Comparison of ENCODE assay signal across 20 mouse cellular contexts in genomic region chr5:129244392-129244791, GRCm38 (mm10).
DNase-seq lines count a peak whose midpoint lies in the region; ATAC-seq and TF ChIP-seq lines count a peak whose summit lies in the region.
"Had no signal": no experiment of that assay in that cellular context is flagged by ENCODE, and none has a peak within 500 bp of the region (broad histone marks: within the 10 kb centered on the region; RNA-seq: fewer than 3 reads in every experiment).

No protein-coding gene starts in this region.

- H3K27me3 ChIP-seq in ES-Bruce4 (ENCODE audit: control insufficient read depth, insufficient read depth, low read length, poor library complexity, severe bottlenecking): no peaks in the 10 kb centered on the region
- H3K27me3 ChIP-seq: embryonic facial prominence, embryonic 15.5 days; forebrain, embryonic 12.5 days; heart, embryonic 12.5 days; hindbrain, embryonic 15.5 days had no signal

- peak; percentile 51; the same call in 1 of the 2 replicates for TF ChIP-seq EP300 in ES-Bruce4 (IDR thresholded peaks at IDR 0.05; ENCODE audit: insufficient read depth, low read depth, low read length)

- no peak for TF ChIP-seq POLR2A in ES-Bruce4 (IDR thresholded peaks at IDR 0.05; ENCODE audit: insufficient read depth, low read length)

- H3K27ac ChIP-seq in ES-Bruce4 (ENCODE audit: insufficient read depth, low read length): no peak overlapping the region
- H3K27ac ChIP-seq: embryonic facial prominence, embryonic 15.5 days; forebrain, embryonic 12.5 days; heart, adult 2 months; hindbrain, embryonic 15.5 days had no signal

- DNase-seq in kidney, adult 11 months: peak; percentile 14
- DNase-seq in kidney, postnatal 14 days: no peak
- DNase-seq in 3T3-L1 (ENCODE audit: low read depth, low spot score) (peak; percentile 14), ZHBTc4 (ENCODE audit: low read depth, low spot score) (peak; percentile 60)
- DNase-seq: adrenal gland, postnatal 10 days; cerebellum, adult 11 months; cerebellum, adult 8-10 months; cerebellum, postnatal 14 days; embryo, embryonic 11 days; gastrocnemius, postnatal 10 days had no signal

- H3K4me1 ChIP-seq in ES-Bruce4 (ENCODE audit: control insufficient read depth, insufficient read depth, low read length): peaks cover 18% of the 10 kb centered on the region
- H3K4me1 ChIP-seq: embryonic facial prominence, embryonic 15.5 days had no signal

- no peaks in the 10 kb centered on the region for H3K9me3 ChIP-seq in ES-Bruce4 (replicated peaks; ENCODE audit: control insufficient read depth, insufficient read depth, low read length, poor library complexity, severe bottlenecking)
- H3K9me3 ChIP-seq: embryonic facial prominence, embryonic 15.5 days; forebrain, embryonic 12.5 days; heart, embryonic 12.5 days; hindbrain, embryonic 15.5 days had no signal

- no peak overlapping the region for H3K9ac ChIP-seq in ES-Bruce4 (ENCODE audit: low read depth, poor library complexity, severe bottlenecking)
- H3K9ac ChIP-seq: embryonic facial prominence, embryonic 15.5 days; forebrain, embryonic 12.5 days; heart, embryonic 12.5 days; hindbrain, embryonic 15.5 days had no signal

- no peak for TF ChIP-seq CTCF in ES-Bruce4 (IDR thresholded peaks at IDR 0.05; ENCODE audit: low read depth, low read length)

- H3K36me3 ChIP-seq in ES-Bruce4 (ENCODE audit: control insufficient read depth, insufficient read depth, low read length, poor library complexity, severe bottlenecking): no peaks in the 10 kb centered on the region
- H3K36me3 ChIP-seq: embryonic facial prominence, embryonic 15.5 days; forebrain, embryonic 12.5 days; heart, embryonic 12.5 days; hindbrain, embryonic 15.5 days had no signal

- H3K4me3 ChIP-seq in ES-Bruce4 (ENCODE audit: low read depth, low read length): no peak overlapping the region
- H3K4me3 ChIP-seq: embryonic facial prominence, embryonic 15.5 days; erythroblast, embryonic 14.5 days; forebrain, embryonic 12.5 days; heart, adult 2 months; heart, embryonic 12.5 days; hindbrain, embryonic 15.5 days had no signal

- ATAC-seq in granulocyte monocyte progenitor cell, adult 5-6 weeks (replicated peaks; ENCODE audit: poor library complexity, severe bottlenecking): no peak
- ATAC-seq: forebrain, embryonic 16.5 days; inflammation-experienced regulatory T-cells, adult 6 months had no signal
